Mouse (Mus musculus) testis, adult 10 weeks (tissue): ENCODE data around the gene Dync1li1. TPM values are rescaled to one million over a fixed set of nuclear protein-coding genes. Genes with fewer than 3 reads are reported as not detected.

Experiments
- polyA plus RNA-seq: library from polyadenylated mRNA; stranded (reverse); fragments of 350-450 nt; fragmentation: Illumina TruSeq; extraction: RNeasy Lipid Tissue Mini Kit (QIAGEN cat#74804); gene quantifications from one replicate; pipeline ENCODE4 v1.2.3, GENCODE M21; 2014; ENCODE audit warnings: low read depth, low replicate concordance

Gene Dync1li1
- 11.5 TPM for polyA plus RNA-seq

DNA sequence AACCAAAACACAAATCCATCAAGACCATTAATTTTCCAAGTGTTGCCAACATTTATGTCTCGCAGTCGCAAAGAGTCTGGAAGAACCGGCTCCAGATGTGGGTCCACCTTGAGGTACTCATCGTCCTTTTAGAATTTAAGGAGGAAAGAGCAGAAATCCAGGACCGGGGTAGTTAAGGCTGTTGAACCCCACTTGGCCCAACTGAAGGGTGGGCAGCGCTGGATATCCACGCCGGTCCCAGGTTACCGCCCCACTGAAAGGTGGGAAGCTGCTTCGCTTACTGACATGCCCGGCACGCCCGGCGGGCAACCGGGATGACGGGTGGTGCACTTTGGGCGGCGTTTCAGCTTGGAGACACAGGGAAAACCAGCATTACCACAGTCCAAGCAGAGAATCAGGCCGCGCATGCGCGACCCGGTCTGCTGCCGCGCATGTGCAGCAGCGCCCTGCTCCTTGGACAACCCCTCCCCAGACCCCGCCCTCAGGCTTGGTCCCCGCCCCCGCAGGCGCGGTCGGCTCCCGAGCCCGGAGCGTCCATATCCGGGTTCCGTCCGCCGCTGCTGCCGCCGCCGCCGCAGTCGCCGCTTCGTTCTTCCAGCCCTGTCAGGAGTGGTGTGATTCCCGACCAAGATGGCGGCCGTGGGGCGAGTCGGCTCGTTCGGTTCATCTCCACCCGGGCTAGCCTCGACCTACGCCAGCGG lies at the start of gene Dync1li1:
Gene Dync1li1 (plus strand): TSS at position 539 of the 701 bp plus-strand sequence.

DNA sequence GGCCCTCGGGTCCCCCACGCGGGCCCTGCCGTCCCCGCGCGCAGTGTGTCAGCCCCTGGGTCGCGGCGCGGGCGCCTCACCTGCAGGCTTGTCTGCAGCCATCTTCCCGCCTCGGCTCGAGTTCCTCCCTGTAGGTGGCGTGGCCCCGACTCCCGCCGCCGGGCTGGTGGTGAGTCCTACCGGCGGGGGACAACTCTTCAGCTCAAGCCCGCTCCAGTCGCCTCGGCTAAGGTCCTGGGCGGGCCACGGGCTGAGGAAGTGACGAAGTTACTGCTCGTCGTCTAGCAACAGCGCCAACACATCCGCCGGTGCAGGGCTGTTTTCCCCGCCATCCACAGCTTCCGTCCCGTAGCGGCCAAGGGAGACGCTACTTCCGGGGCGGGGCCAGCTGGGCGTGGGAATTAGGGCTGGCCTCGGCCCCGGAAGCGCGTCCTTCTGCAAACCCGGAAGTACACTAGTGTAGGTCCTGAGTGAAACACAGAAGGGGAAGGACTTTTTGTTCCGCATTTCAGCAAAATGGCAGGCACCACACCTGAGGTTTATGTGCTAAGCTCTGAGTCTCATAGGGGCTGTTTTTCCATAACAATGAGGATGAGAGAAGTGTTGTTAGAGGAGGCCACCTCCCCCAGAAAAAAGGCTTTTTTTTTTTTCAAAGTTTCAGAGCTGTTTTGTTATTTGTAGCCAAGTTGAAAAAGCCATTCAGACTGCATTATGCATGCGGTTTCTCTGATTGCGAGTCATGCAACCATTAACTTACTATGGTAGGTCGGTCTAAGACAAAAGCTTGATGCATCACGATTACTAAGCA lies 48.5 kb upstream of the Dync1li1 start, which contains the start of gene Cnot10:
Gene Cnot10 (minus strand): TSS at position 346 of the 808 bp plus-strand sequence.

DNA sequence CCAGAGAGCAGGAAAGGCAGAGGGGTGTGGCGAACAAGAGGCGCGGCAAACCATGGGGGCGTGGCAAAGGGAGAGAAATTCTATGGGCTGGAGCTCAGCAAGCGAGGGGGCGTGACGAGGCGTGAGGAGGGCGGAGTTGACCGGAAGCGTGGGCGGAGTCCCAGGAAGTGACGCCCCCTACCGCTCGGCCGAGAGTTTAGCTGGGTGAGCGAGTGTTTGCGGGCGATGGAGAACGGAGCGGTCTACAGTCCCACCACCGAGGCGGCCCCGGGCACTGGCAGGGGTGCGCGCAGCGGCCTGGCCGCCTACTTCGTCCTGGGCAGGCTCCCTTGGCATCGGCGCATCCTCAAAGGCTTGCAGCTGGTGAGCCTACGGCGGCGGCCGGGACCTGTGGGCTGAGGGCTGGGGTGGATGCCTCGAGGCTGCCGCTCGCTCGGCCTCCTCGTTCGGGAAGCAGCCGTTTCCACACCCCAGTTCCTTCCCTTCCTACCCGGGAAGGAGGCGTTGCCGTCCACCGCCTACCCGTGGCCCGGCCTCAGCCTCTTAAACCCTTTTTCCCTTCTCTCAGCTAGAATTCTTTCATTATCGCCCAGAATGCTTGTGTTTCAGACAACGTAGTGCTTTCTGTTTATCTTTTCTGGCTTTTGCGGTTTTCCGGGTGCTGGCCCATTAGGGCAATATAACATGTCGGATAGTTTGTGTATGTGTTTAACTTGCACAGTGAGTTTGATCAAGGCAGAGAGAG lies 42.6 kb downstream of the Dync1li1 start, which contains the start of gene Cmtm6:
Gene Cmtm6 (plus strand): TSS at position 106 of the 745 bp plus-strand sequence.

Other genes with a start within 250 kb of the Dync1li1 start
- gene Ccr4, start 183.9 kb upstream of the Dync1li1 start, polyA plus RNA-seq, result 0.57 TPM
- not detected for gene C130032M10Rik, start 173.1 kb upstream of the Dync1li1 start, polyA plus RNA-seq
- 0.97 TPM for gene Trim71, start 124.4 kb upstream of the Dync1li1 start, polyA plus RNA-seq
- gene Cnot10, start 48.6 kb upstream of the Dync1li1 start, polyA plus RNA-seq, result 58.6 TPM
- gene Cmtm6, start 42.3 kb downstream of the Dync1li1 start, polyA plus RNA-seq, result 27.8 TPM
- gene Cmtm7, start 93.1 kb downstream of the Dync1li1 start, polyA plus RNA-seq, result 0.70 TPM
- 0.88 TPM for gene Cmtm8, start 155.4 kb downstream of the Dync1li1 start, polyA plus RNA-seq
- gene Gpd1l, start 245.2 kb downstream of the Dync1li1 start, polyA plus RNA-seq, result 4.8 TPM